Mouse (Mus musculus) myocyte (in vitro differentiated cells): ENCODE measurements around the gene Map7d1. TPM values are rescaled to one million over a fixed set of nuclear protein-coding genes. Genes with fewer than 3 reads are reported as not detected.

Experiments used
- H3K27me3 ChIP-seq: one replicate; pipeline ENCODE4 v1.6.1; 2011; ENCODE audit not compliant: control insufficient read depth, insufficient read depth, insufficient read length
- H3K36me3 ChIP-seq: one replicate; pipeline ENCODE4 v1.6.1; 2011; ENCODE audit not compliant: control insufficient read depth, insufficient read depth
- H3K4me2 ChIP-seq: one replicate; pipeline ENCODE4 v1.6.1; 2011; ENCODE audit warnings: low read depth, control low read depth
- H3K4me3 ChIP-seq: one replicate; pipeline ENCODE4 v1.5.1; 2011; ENCODE audit warnings: mild to moderate bottlenecking, control low read depth, moderate library complexity
- H3K79me2 ChIP-seq: one replicate; pipeline ENCODE4 v1.6.1; 2011; ENCODE audit not compliant: control insufficient read depth, insufficient read depth
- H3ac ChIP-seq: one replicate; pipeline ENCODE4 v1.6.1; 2011; ENCODE audit not compliant: control insufficient read depth, insufficient read length
- CEBPB ChIP-seq: IDR thresholded peaks from 2 replicates; pipeline ENCODE4 v1.6.1; 2011; ENCODE audit warnings: mild to moderate bottlenecking, moderate library complexity; ENCODE audit not compliant: poor library complexity, insufficient read depth, severe bottlenecking
- E2F4 ChIP-seq: IDR thresholded peaks from one replicate; pipeline ENCODE4 v1.6.1; 2011; ENCODE audit warnings: mild to moderate bottlenecking, control low read depth, moderate library complexity; ENCODE audit not compliant: insufficient read depth
- MAX ChIP-seq: IDR thresholded peaks from one replicate; pipeline ENCODE4 v1.6.1; 2011; ENCODE audit warnings: low read depth, mild to moderate bottlenecking, control low read depth
- MYOD1 ChIP-seq, 3 experiments: IDR thresholded peaks; one replicate each; pipeline ENCODE4 v1.6.1; 2011; ENCODE audit warnings: control low read depth in 2 of 3, low read depth in 2 of 3, mild to moderate bottlenecking in 2 of 3, moderate library complexity in 1 of 3; ENCODE audit not compliant: insufficient read length in 2 of 3, control insufficient read depth in 1 of 3
- MYOG ChIP-seq, 3 experiments: IDR thresholded peaks; one replicate each; pipeline ENCODE4 v1.6.1; 2011; ENCODE audit warnings: control low read depth in 2 of 3, low read depth in 2 of 3, mild to moderate bottlenecking in 2 of 3; ENCODE audit not compliant: insufficient read length in 2 of 3, control insufficient read depth in 1 of 3, insufficient read depth in 1 of 3
- POLR2A ChIP-seq: IDR thresholded peaks from one replicate; pipeline ENCODE4 v1.6.1; 2011; ENCODE audit warnings: low read depth, mild to moderate bottlenecking, control low read depth, moderate library complexity; ENCODE audit not compliant: insufficient read length
- POLR2AphosphoS2 ChIP-seq: IDR thresholded peaks from one replicate; pipeline ENCODE4 v1.6.1; 2011; ENCODE audit warnings: low read depth, control low read depth; ENCODE audit not compliant: insufficient read length
- REST ChIP-seq: IDR thresholded peaks from one replicate; pipeline ENCODE4 v1.6.1; 2011; ENCODE audit warnings: mild to moderate bottlenecking, control low read depth, moderate library complexity; ENCODE audit not compliant: insufficient read depth, insufficient read length
- SRF ChIP-seq: IDR thresholded peaks from one replicate; pipeline ENCODE4 v1.6.1; 2011; ENCODE audit warnings: low read depth; ENCODE audit not compliant: control insufficient read depth, insufficient read length
- TCF12 ChIP-seq: IDR thresholded peaks from one replicate; pipeline ENCODE4 v1.6.1; 2011; ENCODE audit warnings: mild to moderate bottlenecking, control low read depth; ENCODE audit not compliant: poor library complexity, insufficient read depth, severe bottlenecking
- TCF3 ChIP-seq: IDR thresholded peaks from one replicate; pipeline ENCODE4 v1.6.1; 2011; ENCODE audit warnings: low read depth, control low read depth; ENCODE audit not compliant: insufficient read length
- USF1 ChIP-seq: IDR thresholded peaks from one replicate; pipeline ENCODE4 v1.6.1; 2011; ENCODE audit warnings: low read depth, mild to moderate bottlenecking, control low read depth, moderate library complexity
- polyA plus RNA-seq: library from polyadenylated mRNA; unstranded; fragments of >200 nt; fragmentation: generic; extraction: Trizol; gene quantifications from one replicate; pipeline ENCODE4 v1.2.1, GENCODE M21; 2012; ENCODE audit warnings: missing spikeins

Map7d1 gene
- polyA plus RNA-seq, 1 experiment, result 236 TPM

DNA sequence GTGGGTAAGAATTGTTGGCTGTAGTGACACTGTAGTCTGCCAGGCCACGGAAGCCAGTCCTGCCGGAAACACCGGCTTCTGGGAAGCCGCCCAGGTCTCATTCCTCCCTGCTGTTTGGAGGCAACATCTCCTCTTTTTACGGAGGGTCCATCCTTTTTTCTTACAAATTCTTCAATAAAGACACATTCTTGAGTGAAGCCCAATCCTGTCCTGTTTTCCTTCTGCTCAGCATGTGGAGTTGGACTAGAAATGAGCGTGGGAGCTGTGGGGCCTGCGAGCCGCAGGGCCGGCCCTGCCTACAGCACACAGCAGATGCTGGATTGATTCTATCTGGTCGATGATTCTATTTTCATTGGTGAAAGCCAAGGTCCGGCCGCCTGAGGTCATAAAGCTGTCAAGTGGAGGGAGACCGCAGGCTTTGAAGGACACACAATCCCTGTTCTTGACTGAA lies 19.6 kb upstream of the Map7d1 start:
- H3K79me2 ChIP-seq, result no peaks in the 10 kb centered on the region

DNA sequence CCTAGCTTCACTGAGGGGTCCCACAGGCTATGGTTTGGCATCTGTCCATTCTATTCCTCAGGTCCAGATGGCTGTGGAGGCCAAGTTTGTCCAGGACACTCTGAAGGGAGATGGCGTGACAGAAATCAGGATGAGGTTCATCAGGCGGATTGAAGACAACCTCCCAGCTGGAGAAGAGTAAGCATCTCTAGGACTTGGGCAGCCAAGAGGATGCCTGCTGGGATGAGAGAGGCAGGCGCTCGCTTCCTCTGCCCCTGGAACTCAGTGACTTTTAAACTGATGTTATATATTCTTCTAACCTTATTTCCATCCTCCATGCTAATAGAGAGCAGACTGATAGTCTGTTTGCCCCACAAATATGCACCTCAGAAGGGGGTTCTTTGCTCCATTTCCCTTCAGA lies 18.9 kb upstream of the Map7d1 start:
- Histone ChIP-seq H3K27me3 (no peaks in the 10 kb centered on the region), H3K4me2 (no peak overlapping the region), H3K4me3 (no peak overlapping the region), H3K36me3 (peaks cover 6% of the 10 kb centered on the region), H3K79me2 (no peaks in the 10 kb centered on the region), H3ac (no peak overlapping the region)
- TF ChIP-seq MYOG (IDR thresholded peaks at IDR 0.05; ENCODE audit: control insufficient read depth in 1 of 3, insufficient read depth in 1 of 3, insufficient read length in 2 of 3, low read depth in 2 of 3), result no peak
- TF ChIP-seq CEBPB, result no peak
- no peak for TF ChIP-seq TCF12
- no peak for TF ChIP-seq POLR2A
- TF ChIP-seq POLR2AphosphoS2, result no peak
- no peak for TF ChIP-seq TCF3
- no peak for TF ChIP-seq MYOD1 (IDR thresholded peaks at IDR 0.05; ENCODE audit: control insufficient read depth in 1 of 3, insufficient read length in 2 of 3, low read depth in 2 of 3)
- no peak for TF ChIP-seq REST
- TF ChIP-seq E2F4, result no peak

More for the DNA sequence above, 19.6 kb upstream of the Map7d1 start:
- Histone ChIP-seq H3K27me3 (no peaks in the 10 kb centered on the region), H3ac (no peak overlapping the region), H3K4me2 (no peak overlapping the region), H3K36me3 (peaks cover 6% of the 10 kb centered on the region), H3K4me3 (no peak overlapping the region)
- no peak for TF ChIP-seq POLR2A
- TF ChIP-seq SRF, result no peak
- no peak for TF ChIP-seq REST
- TF ChIP-seq TCF12, result no peak
- TF ChIP-seq MYOG (IDR thresholded peaks at IDR 0.05; ENCODE audit: control insufficient read depth in 1 of 3, insufficient read depth in 1 of 3, insufficient read length in 2 of 3, low read depth in 2 of 3), result no peak
- TF ChIP-seq TCF3, result no peak
- TF ChIP-seq E2F4, result no peak
- no peak for TF ChIP-seq POLR2AphosphoS2
- no peak for TF ChIP-seq USF1
- no peak for TF ChIP-seq CEBPB
- no peak for TF ChIP-seq MAX
- TF ChIP-seq MYOD1 (IDR thresholded peaks at IDR 0.05; ENCODE audit: control insufficient read depth in 1 of 3, insufficient read length in 2 of 3, low read depth in 2 of 3), result no peak

DNA sequence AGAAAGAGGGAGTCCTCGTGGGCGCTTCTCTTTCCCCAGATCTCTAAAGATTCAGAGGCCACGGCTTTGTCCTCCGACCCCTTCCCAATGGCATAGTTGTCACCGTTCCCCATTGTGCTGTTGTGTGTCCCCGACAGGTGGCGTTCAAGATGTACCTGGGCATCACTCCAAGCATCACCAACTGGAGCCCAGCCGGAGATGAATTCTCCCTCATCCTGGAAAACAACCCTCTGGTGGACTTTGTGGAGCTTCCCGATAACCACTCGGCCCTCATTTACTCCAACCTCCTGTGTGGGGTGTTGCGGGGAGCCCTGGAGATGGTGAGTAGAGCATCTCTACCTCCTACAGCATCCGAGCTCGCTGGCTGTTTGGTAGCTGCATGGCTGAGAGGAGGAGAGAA lies 17.6 kb upstream of the Map7d1 start:
- no peak for TF ChIP-seq MYOG (IDR thresholded peaks at IDR 0.05; ENCODE audit: control insufficient read depth in 1 of 3, insufficient read depth in 1 of 3, insufficient read length in 2 of 3, low read depth in 2 of 3)
- no peak for TF ChIP-seq POLR2AphosphoS2
- no peak for TF ChIP-seq MAX
- no peak for TF ChIP-seq CEBPB
- TF ChIP-seq TCF12, result no peak
- TF ChIP-seq MYOD1 (IDR thresholded peaks at IDR 0.05; ENCODE audit: control insufficient read depth in 1 of 3, insufficient read length in 2 of 3, low read depth in 2 of 3), result no peak
- no peak for TF ChIP-seq E2F4
- no peak for TF ChIP-seq POLR2A
- no peak for TF ChIP-seq USF1
- no peak for TF ChIP-seq SRF
- Histone ChIP-seq H3K4me2 (no peak overlapping the region), H3K27me3 (no peaks in the 10 kb centered on the region), H3K4me3 (no peak overlapping the region), H3ac (no peak overlapping the region), H3K36me3 (peaks cover 6% of the 10 kb centered on the region), H3K79me2 (peaks cover 5% of the 10 kb centered on the region)

DNA sequence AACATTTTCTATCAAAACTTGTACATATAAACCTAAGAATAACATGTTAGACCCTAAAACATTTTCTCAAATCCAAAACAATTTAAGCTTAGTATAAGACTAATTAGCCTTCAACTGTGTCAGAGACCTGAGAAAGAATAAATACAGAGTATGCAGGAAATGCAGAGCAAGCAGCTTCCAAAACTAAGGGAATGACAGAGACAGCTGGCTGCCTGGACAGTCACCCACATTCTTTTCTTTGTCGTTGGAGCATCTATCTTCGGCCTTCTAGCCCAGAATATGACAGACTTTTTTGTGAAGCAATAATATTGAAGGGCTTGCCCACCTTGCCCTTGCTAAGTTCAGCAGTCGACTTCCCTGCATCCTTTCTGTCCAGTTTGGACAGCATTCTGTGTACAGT lies 13.1 kb upstream of the Map7d1 start:
- Histone ChIP-seq H3ac (no peak overlapping the region), H3K27me3 (no peaks in the 10 kb centered on the region), H3K36me3 (no peaks in the 10 kb centered on the region), H3K4me3 (no peak overlapping the region), H3K79me2 (peaks cover 28% of the 10 kb centered on the region), H3K4me2 (peak overlapping the region; percentile 37)
- TF ChIP-seq USF1, result no peak
- peak in 1 of 3 experiments; percentile 23 for TF ChIP-seq MYOG (IDR thresholded peaks at IDR 0.05; ENCODE audit: control insufficient read depth in 1 of 3, insufficient read depth in 1 of 3, insufficient read length in 2 of 3, low read depth in 2 of 3)
- no peak for TF ChIP-seq MAX
- no peak for TF ChIP-seq SRF
- peak; percentile 79 to 96 (median 90) for TF ChIP-seq MYOD1 (IDR thresholded peaks at IDR 0.05; ENCODE audit: control insufficient read depth in 1 of 3, insufficient read length in 2 of 3, low read depth in 2 of 3)
- TF ChIP-seq POLR2A, result no peak
- TF ChIP-seq E2F4, result no peak

DNA sequence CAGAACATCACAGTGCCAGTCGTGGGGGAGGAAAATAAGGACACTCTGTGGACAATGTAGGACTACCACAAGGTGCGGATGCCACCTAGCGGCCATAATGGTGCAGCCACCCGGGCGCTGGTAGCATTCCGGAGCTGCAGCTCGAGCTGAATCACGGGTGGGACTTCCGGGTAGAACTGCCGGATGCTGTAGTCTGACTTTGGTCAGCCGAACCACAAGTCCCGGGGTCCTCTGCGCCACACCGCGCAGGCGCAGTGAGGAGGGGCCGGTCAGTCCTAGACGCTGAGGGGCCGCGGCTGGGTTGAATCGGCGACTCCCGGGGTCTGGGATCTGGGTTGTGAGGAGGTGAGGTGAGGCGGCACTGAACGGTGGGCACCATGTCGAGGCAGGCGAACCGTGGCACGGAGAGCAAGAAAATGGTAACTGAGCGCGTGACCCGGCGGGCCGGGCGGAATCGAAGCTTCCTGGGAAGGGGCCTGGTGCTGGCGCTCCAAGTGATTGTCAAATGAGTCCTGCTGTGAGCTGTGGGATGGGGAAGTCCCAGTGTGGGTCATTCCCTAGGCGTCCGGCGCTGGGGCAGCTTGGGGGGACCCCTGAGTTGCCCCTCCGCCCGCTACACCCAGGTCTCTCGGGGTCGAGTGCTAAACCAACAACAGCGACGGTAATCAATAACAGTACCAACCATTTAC lies 6.1 kb upstream of the Map7d1 start, which contains the start of gene Trappc3:
Gene Trappc3 (plus strand): TSS at position 207 of the 689 bp plus-strand sequence.
- H3K4me2 ChIP-seq, result peak within 1 kb of the TSS; percentile 99
- H3K4me3 ChIP-seq, result peak within 1 kb of the TSS; percentile 56
- no peaks in the 10 kb centered on the region for H3K36me3 ChIP-seq
- peak; percentile 65 for TF ChIP-seq SRF
- no peak for TF ChIP-seq MYOD1 (IDR thresholded peaks at IDR 0.05; ENCODE audit: control insufficient read depth in 1 of 3, insufficient read length in 2 of 3, low read depth in 2 of 3)
- TF ChIP-seq POLR2AphosphoS2, result peak; percentile 76
- TF ChIP-seq POLR2A, result peak; percentile 74
- TF ChIP-seq REST, result peak; percentile 10
- H3K27me3 ChIP-seq, result no peaks in the 10 kb centered on the region
- H3K79me2 ChIP-seq, result peaks cover 41% of the 10 kb centered on the region
- peak within 1 kb of the TSS; percentile 52 for H3ac ChIP-seq
